Mouse (Mus musculus): ENCODE results near the gene Pygm. TPM values are rescaled to one million over a fixed set of nuclear protein-coding genes. Genes with fewer than 3 reads are reported as not detected.

Pygm gene
- polyA plus RNA-seq, 1 experiment from 2014 or later: 84.3 TPM

DNA sequence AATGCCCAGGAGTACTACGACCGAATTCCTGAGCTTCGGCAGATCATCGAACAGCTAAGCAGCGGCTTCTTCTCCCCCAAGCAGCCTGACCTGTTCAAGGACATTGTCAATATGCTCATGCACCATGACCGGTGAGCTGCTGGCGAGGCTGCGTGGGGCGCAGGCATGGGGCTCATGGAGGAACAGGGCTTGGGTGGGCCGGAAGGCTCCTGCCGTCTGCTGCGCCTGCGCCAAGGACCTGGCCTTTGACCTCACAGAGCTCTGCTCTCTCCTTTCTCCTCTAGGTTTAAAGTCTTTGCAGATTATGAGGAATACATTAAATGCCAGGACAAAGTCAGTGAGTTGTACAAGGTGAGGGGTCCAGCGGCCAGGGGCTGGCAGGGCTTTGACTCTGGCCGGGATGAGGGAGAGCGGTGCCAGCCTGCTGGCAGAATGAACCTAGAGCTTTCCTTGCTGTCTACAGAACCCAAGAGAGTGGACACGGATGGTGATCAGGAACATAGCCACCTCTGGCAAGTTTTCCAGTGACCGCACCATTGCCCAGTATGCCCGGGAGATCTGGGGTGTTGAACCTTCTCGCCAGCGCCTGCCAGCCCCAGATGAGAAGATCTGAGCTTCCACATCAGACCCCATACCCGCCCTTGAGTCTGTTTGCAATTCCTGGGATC lies 13.5 kb downstream of the Pygm start:
- Histone ChIP-seq H3K27me3 (replicated peaks; ENCODE audit: control insufficient read depth, insufficient read depth, low read length) (peaks cover 37% of the 10 kb centered on the region), H3K9me3 (ENCODE audit: control insufficient read depth, low read length) (no peaks in the 10 kb centered on the region), H3K4me1 (ENCODE audit: control insufficient read depth, insufficient read depth, low read length) (peaks cover 32% of the 10 kb centered on the region), H3K4me2 (ENCODE audit: low read depth, low read length) (no peak overlapping the region), H3K27ac (replicated peaks; ENCODE audit: low read depth, low read length) (no peak overlapping the region), H3K36me3 (ENCODE audit: control insufficient read depth, insufficient read depth, low read length) (no peaks in the 10 kb centered on the region), H3K4me3 (ENCODE audit: low read depth, low read length) (0 out of 2 replicates have a peak overlapping the region, but pooled peaks have one; percentile 66), H3K9ac (ENCODE audit: low read depth, low read length) (no peak overlapping the region)
- WGBS: 85% methylated on average over 22 of the region's 22 CpGs
- ATAC-seq (ENCODE audit: low read depth): no peak
- no peak for DNase-seq (ENCODE audit: low spot score)

DNA sequence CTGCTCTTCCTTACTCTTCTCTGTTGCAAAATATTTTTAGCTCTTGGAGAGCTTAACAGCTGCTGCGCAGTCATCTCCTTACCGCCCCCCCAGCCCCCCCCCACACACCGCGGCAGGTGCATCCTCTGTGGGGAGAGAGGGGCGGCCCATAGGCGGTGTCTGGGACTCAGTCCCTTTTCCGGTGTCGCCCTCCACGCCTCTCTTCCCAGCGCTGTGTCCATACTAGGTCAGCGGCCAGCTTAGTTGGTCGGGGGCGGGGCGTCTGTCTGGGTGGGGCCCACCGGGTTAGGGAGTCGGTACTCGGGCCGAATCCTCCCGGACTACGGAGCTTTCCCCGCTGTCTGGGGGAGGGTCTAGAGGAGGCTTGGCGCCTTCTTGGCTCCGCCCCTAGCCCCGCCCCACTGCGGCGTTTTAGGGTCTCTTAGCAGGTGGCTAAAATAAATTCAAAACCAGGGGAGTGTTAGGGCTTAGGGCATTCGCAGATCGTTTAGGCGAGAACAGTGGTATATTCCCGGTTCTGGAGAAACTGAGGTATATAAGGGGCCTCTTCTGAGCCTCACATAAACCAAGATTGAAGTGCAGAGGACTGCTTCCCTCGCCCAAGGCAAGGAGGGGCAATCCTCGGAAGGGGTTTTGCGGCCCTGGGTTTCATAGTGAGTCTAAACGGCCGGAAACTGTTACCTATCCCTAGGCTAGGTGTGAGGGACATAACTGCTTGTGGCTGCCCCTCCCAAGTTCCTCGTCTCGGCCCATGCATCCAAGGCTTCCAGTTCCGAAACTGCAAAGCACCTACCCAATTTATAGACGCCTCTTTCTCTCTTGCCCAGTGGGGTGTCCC lies 14.5 kb downstream of the Pygm start:
- Histone ChIP-seq H3K4me3 (ENCODE audit: low read depth, low read length) (peak overlapping the region; percentile 66), H3K27ac (replicated peaks; ENCODE audit: low read depth, low read length) (0 out of 2 replicates have a peak overlapping the region, but pooled peaks have one; percentile 11), H3K36me3 (ENCODE audit: control insufficient read depth, insufficient read depth, low read length) (no peaks in the 10 kb centered on the region), H3K9me3 (ENCODE audit: control insufficient read depth, low read length) (no peaks in the 10 kb centered on the region), H3K27me3 (replicated peaks; ENCODE audit: control insufficient read depth, insufficient read depth, low read length) (peaks cover 38% of the 10 kb centered on the region), H3K4me2 (ENCODE audit: low read depth, low read length) (peak overlapping the region; percentile 99), H3K9ac (ENCODE audit: low read depth, low read length) (peak overlapping the region; percentile 68), H3K4me1 (ENCODE audit: control insufficient read depth, insufficient read depth, low read length) (peaks cover 32% of the 10 kb centered on the region)
- peak; percentile 58 for DNase-seq (ENCODE audit: low spot score)
- under 1% methylated on average over 37 of the region's 39 CpGs for WGBS
- peak; percentile 54 for ATAC-seq (ENCODE audit: low read depth)

DNA sequence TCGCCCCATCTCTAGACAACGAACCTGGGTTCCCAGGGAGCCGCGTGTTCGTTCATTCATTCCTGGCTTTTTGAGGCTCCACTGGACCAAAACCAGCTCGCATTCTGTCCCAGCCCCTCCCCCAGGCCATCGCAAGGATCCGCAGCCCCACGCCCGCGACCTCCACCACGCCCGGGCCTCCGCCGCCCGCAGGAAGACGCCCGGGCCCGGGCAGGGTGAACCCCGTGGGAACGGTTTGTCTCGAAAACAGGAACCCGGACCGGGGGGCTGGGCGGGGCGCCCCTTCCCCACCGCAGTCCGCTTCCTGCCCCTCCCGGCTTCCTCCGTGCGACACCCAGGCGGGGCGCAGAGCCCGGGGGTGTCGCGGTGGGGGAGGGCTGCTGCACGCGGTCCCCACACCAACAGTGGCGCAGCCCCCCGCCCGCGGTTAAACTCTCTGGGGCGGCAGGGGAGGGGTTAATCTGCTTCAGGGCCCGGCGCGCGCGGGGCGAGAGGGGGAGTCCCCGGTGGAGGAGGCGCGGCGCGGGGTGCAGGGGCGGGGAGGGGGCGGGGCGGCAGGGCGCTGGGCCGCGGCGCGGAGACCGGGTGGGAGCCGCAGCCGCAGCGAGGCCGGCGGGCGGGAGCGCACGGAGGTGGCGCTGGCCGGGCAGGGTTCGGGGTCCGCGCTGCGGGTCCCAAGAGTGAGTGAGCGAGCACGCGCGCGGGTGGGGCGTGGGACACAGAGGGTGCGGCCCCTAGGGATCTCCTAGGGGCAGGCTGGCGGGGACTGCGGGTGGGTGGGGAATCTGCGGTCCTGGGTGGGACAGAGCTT lies 15.3 kb downstream of the Pygm start, which contains the start of gene Rasgrp2:
Rasgrp2 (plus strand) TSS at position 56 of the 811 bp plus-strand sequence.
- Histone ChIP-seq H3K4me2 (ENCODE audit: low read depth, low read length) (peak within 1 kb of the TSS; percentile 99), H3K4me3 (ENCODE audit: low read depth, low read length) (peak within 1 kb of the TSS; percentile 66), H3K27me3 (replicated peaks; ENCODE audit: control insufficient read depth, insufficient read depth, low read length) (peaks cover 38% of the 10 kb centered on the region), H3K4me1 (ENCODE audit: control insufficient read depth, insufficient read depth, low read length) (peaks cover 32% of the 10 kb centered on the region), H3K36me3 (ENCODE audit: control insufficient read depth, insufficient read depth, low read length) (no peaks in the 10 kb centered on the region), H3K9me3 (ENCODE audit: control insufficient read depth, low read length) (no peaks in the 10 kb centered on the region), H3K9ac (ENCODE audit: low read depth, low read length) (peak within 1 kb of the TSS; percentile 68), H3K27ac (replicated peaks; ENCODE audit: low read depth, low read length) (0 out of 2 replicates have a peak within 1 kb of the TSS, but pooled peaks have one; percentile 21)
- WGBS: under 1% methylated on average over 46 of the region's 87 CpGs
- no peak for DNase-seq (ENCODE audit: low spot score)
- peak; percentile 15; the same call in 1 of the 2 replicates for ATAC-seq (ENCODE audit: low read depth)

DNA sequence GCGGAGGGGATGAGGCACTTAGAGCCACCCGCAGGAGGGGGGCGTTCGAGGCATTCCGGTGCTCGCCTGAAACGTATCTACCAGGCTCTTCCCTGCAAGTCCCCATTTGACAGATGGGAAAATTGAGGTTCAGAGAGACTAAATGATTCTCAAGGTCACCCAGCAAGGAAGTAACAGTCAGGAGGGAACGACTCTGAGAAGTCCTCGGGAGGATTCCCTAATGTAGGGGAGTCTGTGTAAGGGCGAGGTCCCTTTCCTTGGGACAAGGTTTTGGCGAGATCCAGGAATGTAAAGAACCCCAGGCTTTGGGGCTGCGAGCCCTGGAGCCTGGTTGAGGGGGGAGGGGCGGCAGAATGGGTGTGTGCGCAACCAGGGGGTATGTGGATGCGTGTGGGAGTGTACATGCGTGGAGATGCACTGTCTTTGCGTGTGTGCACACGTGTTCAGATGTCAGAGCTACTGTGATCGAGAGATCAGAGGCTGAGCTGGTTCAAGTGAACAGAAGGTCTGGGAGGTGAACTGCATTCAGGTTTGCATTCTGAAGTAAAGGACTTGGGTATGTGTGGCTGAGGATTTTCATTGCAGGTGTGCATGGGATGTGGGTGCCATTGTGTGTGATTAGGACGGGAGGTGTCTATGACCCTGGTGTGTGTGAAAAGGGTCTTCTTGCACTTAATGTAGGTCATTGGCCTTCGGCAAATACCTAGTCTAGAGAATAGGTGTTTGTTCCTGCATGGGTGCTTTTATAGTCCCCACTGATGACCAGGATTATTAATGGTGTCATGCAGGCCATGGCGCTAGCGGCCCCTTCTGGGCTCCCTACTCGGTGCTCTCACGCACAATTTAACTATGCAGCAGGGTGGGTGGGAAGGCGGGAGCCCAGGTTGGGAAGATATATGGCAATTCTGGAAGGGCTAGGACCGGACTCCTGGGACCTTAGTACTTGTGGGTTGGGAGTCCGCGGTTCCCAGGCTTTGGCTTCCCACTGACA lies 16.2 kb downstream of the Pygm start:
- Histone ChIP-seq H3K27ac (replicated peaks; ENCODE audit: low read depth, low read length) (no peak overlapping the region), H3K4me2 (ENCODE audit: low read depth, low read length) (peak overlapping the region; percentile 99), H3K4me1 (ENCODE audit: control insufficient read depth, insufficient read depth, low read length) (peaks cover 32% of the 10 kb centered on the region), H3K9me3 (ENCODE audit: control insufficient read depth, low read length) (no peaks in the 10 kb centered on the region), H3K27me3 (replicated peaks; ENCODE audit: control insufficient read depth, insufficient read depth, low read length) (peaks cover 38% of the 10 kb centered on the region), H3K36me3 (ENCODE audit: control insufficient read depth, insufficient read depth, low read length) (no peaks in the 10 kb centered on the region), H3K9ac (ENCODE audit: low read depth, low read length) (peak overlapping the region; percentile 68), H3K4me3 (ENCODE audit: low read depth, low read length) (peak overlapping the region; percentile 66)
- WGBS: 2% methylated on average over 29 of the region's 29 CpGs
- no peak for ATAC-seq (ENCODE audit: low read depth)
- DNase-seq (ENCODE audit: low spot score): no peak

DNA sequence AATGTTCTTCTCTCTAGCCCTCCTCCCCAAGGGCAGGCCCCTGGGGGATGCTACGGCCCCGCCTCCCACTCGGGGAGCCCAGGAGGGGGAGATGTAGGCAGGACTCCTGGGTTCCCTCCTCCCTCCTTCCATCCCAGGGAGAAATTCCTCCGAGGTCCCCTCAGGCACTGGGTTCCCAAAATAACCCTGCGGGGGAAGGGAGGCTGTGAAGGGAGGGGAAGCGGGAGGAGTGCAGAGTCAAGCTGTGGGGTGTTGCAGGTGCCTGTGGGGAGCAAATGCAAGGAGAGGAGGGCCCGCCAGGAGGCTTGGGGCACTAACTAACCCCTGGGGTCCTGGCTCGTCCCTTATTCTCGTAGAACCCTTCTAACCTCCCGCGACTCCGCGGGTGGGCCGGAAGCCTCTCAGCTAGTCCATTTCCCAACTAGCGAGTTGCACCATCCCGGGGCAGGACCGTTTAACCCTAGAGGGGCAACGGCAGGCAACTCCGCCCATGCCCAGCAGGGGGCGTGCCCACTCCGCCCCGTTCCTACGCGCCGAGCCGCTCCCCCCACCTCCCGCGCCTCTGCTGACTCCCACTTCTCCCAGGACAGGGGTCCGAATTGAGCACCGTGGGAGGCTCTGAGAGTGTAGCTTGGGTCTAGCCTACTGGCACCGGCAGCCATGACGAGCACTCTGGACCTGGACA lies 17.1 kb downstream of the Pygm start:
- peak overlapping the region; percentile 58 for H3K9ac ChIP-seq (ENCODE audit: low read depth, low read length)
- H3K4me1 ChIP-seq (ENCODE audit: control insufficient read depth, insufficient read depth, low read length): peaks cover 32% of the 10 kb centered on the region
- H3K9me3 ChIP-seq (ENCODE audit: control insufficient read depth, low read length): no peaks in the 10 kb centered on the region
- no peak overlapping the region for H3K27ac ChIP-seq (replicated peaks; ENCODE audit: low read depth, low read length)
- peak overlapping the region; percentile 66 for H3K4me3 ChIP-seq (ENCODE audit: low read depth, low read length)
- H3K4me2 ChIP-seq (ENCODE audit: low read depth, low read length): peak overlapping the region; percentile 99
- H3K27me3 ChIP-seq (replicated peaks; ENCODE audit: control insufficient read depth, insufficient read depth, low read length): peaks cover 38% of the 10 kb centered on the region
- DNase-seq (ENCODE audit: low spot score): peak; percentile 57
- no peaks in the 10 kb centered on the region for H3K36me3 ChIP-seq (ENCODE audit: control insufficient read depth, insufficient read depth, low read length)
- 1% methylated on average over 22 of the region's 32 CpGs for WGBS
- ATAC-seq (ENCODE audit: low read depth): peak; percentile 4; the same call in 1 of the 2 replicates

DNA sequence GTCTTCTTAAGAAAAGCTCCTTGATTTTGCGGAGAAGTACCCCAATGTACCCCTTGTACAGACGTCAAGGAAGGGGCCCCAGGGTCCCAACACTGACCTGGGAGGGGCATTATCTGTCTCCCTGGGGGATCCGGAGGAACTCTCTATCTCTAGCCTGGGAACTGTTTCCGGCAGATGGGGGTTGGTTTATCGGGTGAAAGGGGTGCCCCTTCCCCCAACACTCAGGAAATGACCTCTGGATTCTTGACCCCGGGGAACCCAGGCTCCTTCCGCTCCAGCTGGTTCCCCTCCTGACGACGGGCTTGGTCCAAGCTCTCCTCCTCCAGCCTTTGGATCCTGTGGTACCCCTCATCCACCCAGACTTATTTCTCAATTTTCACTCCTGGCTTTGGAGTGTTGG lies 17.8 kb downstream of the Pygm start:
- no peak overlapping the region for H3K27ac ChIP-seq (replicated peaks; ENCODE audit: low read depth, low read length)
- whole genome bisulfite sequencing: 6% methylated on average over 8 of the region's 9 CpGs
- H3K27me3 ChIP-seq (replicated peaks; ENCODE audit: control insufficient read depth, insufficient read depth, low read length): peaks cover 38% of the 10 kb centered on the region
- DNase-seq (ENCODE audit: low spot score) (no peak), ATAC-seq (ENCODE audit: low read depth) (no peak)
- H3K9ac ChIP-seq (ENCODE audit: low read depth, low read length): peak overlapping the region; percentile 58
- peak overlapping the region; percentile 99 for H3K4me2 ChIP-seq (ENCODE audit: low read depth, low read length)
- no peaks in the 10 kb centered on the region for H3K9me3 ChIP-seq (ENCODE audit: control insufficient read depth, low read length)
- peaks cover 32% of the 10 kb centered on the region for H3K4me1 ChIP-seq (ENCODE audit: control insufficient read depth, insufficient read depth, low read length)
- H3K4me3 ChIP-seq (ENCODE audit: low read depth, low read length): peak overlapping the region; percentile 66
- H3K36me3 ChIP-seq (ENCODE audit: control insufficient read depth, insufficient read depth, low read length): no peaks in the 10 kb centered on the region

DNA sequence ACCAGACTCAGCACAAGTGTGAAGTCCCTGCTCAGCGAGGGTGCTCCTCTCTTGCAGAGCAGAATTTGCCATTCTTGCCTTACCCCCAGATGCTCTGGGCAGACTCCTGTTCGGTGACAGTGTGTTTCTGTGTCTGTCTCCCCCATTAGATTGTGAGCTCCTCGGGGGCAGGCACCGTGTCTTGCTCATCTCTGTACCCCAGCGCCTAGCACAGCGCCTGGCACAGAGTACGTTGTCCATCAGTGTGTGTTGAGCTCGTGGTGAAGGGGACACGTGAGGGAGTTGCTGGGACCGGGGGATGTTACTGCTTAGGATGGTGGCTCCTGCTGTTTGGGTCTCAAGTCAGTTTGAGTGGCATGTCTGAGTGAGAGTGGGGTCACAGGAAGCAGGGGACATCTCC lies 19.7 kb downstream of the Pygm start:
- Histone ChIP-seq H3K36me3 (ENCODE audit: control insufficient read depth, insufficient read depth, low read length) (no peaks in the 10 kb centered on the region), H3K4me3 (ENCODE audit: low read depth, low read length) (no peak overlapping the region), H3K4me1 (ENCODE audit: control insufficient read depth, insufficient read depth, low read length) (peaks cover 27% of the 10 kb centered on the region), H3K9ac (ENCODE audit: low read depth, low read length) (no peak overlapping the region; the same call in 1 of the 2 replicates), H3K27ac (replicated peaks; ENCODE audit: low read depth, low read length) (no peak overlapping the region), H3K27me3 (replicated peaks; ENCODE audit: control insufficient read depth, insufficient read depth, low read length) (peaks cover 37% of the 10 kb centered on the region), H3K9me3 (ENCODE audit: control insufficient read depth, low read length) (no peaks in the 10 kb centered on the region), H3K4me2 (ENCODE audit: low read depth, low read length) (no peak overlapping the region)
- 71% methylated on average over 10 of the region's 10 CpGs for WGBS
- no peak for ATAC-seq (ENCODE audit: low read depth)
- DNase-seq (ENCODE audit: low spot score): no peak

Data from embryonic facial prominence, embryonic 14.5 days (tissue).